ENCODE assay signal across 8 mouse cellular contexts in the genomic region with DNA sequence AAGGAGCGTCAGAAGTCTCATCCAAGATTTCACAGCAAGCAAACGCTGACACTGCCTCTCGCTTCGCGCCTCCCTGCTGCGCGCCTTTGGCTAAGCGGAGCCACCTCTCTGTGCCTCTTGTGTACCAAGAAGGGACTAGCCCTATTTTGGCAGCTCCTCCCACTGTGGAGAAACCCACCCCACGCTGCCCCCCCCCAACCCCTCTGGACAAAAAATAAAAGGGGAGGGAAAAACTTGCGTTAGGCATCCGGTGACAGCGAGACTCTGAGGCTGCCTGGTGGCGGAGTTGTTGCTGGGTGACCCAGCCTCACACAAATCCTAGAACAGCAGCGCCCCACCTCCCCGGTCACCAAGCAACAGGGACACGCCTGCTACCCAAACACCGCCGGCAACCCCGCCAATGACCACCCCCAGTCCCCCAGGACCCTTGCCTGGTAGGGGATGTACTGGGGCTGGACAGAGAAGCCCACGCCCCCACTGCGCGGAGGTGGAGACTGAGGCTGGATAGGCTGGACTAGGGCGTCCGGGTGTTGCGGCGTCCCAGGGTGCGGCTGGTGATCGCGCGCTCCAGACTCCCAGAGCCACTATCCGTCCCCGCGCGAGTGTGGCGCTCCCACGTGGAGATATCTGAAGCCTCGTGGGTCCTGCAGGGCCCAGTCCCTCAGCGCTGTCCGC. TPM values are rescaled to one million over a fixed set of nuclear protein-coding genes. Genes with fewer than 3 reads are reported as not detected.
DNase-seq lines count a peak whose midpoint lies in the region; ATAC-seq and TF ChIP-seq lines count a peak whose summit lies in the region.

No protein-coding gene starts in this region.

- H3K27me3 ChIP-seq in forebrain, embryonic 16.5 days (replicated peaks; ENCODE audit: control insufficient read depth, insufficient read depth, low read length) = no peaks in the 10 kb centered on the region
- H3K27me3 ChIP-seq in hindbrain, embryonic 10.5 days (ENCODE audit: insufficient read depth, poor library complexity, severe bottlenecking) = no peaks in the 10 kb centered on the region
- no peaks in the 10 kb centered on the region for H3K27me3 ChIP-seq in liver, adult 2 months (ENCODE audit: control insufficient read depth, insufficient read depth, low read length)
- no peaks in the 10 kb centered on the region for H3K27me3 ChIP-seq in midbrain, embryonic 15.5 days (replicated peaks)
- no peaks in the 10 kb centered on the region for H3K27me3 ChIP-seq in stomach, embryonic 15.5 days (replicated peaks)

- peak overlapping the region; percentile 67 for H3K9ac ChIP-seq in forebrain, embryonic 16.5 days (replicated peaks; ENCODE audit: low read depth, low read length)
- peak overlapping the region; percentile 18 for H3K9ac ChIP-seq in liver, adult 2 months (ENCODE audit: low read depth, low read length)
- H3K9ac ChIP-seq in midbrain, embryonic 15.5 days = peak overlapping the region; percentile 40
- no peak overlapping the region for H3K9ac ChIP-seq in stomach, embryonic 15.5 days

- peak overlapping the region; percentile 77 for H3K27ac ChIP-seq in forebrain, embryonic 16.5 days (ENCODE audit: low read length)
- H3K27ac ChIP-seq in hindbrain, embryonic 10.5 days = peak overlapping the region; percentile 88
- H3K27ac ChIP-seq in liver, adult 2 months (replicated peaks; ENCODE audit: insufficient read depth, low read depth, low read length) = no peak overlapping the region
- H3K27ac ChIP-seq in midbrain, embryonic 15.5 days = peak overlapping the region; percentile 71
- H3K27ac ChIP-seq in stomach, embryonic 15.5 days = peak overlapping the region; percentile 63

- TF ChIP-seq CTCF in liver, adult 2 months (IDR thresholded peaks at IDR 0.05; ENCODE audit: low read depth, low read length) = no peak

- TF ChIP-seq POLR2A in liver, adult 2 months (IDR thresholded peaks at IDR 0.05; ENCODE audit: extremely low read depth, insufficient read depth, low read length) = no peak

- H3K4me3 ChIP-seq in forebrain, embryonic 16.5 days (replicated peaks; ENCODE audit: low read length) = peak overlapping the region; percentile 71
- peak overlapping the region; percentile 67 for H3K4me3 ChIP-seq in hindbrain, embryonic 10.5 days
- peak overlapping the region; percentile 68 for H3K4me3 ChIP-seq in liver, adult 2 months (ENCODE audit: insufficient read depth, low read depth, low read length)
- peak overlapping the region; percentile 57 for H3K4me3 ChIP-seq in midbrain, embryonic 15.5 days
- H3K4me3 ChIP-seq in stomach, embryonic 15.5 days (replicated peaks) = peak overlapping the region; percentile 61

- no peaks in the 10 kb centered on the region for H3K36me3 ChIP-seq in forebrain, embryonic 16.5 days (ENCODE audit: control insufficient read depth, insufficient read depth)
- peaks cover 3% of the 10 kb centered on the region for H3K36me3 ChIP-seq in hindbrain, embryonic 10.5 days
- H3K36me3 ChIP-seq in liver, adult 2 months (ENCODE audit: control insufficient read depth, insufficient read depth, low read length) = no peaks in the 10 kb centered on the region
- H3K36me3 ChIP-seq in midbrain, embryonic 15.5 days (replicated peaks) = no peaks in the 10 kb centered on the region
- H3K36me3 ChIP-seq in stomach, embryonic 15.5 days = no peaks in the 10 kb centered on the region

- peak; percentile 62 for ATAC-seq in forebrain, embryonic 16.5 days
- peak; percentile 79 for ATAC-seq in midbrain, embryonic 15.5 days (replicated peaks)
- ATAC-seq in stomach, embryonic 15.5 days (ENCODE audit: insufficient read depth, low FRiP score, low read depth) = peak; percentile 77

- H3K79me2 ChIP-seq in liver, adult 2 months (ENCODE audit: control insufficient read depth, insufficient read depth, low read length) = no peaks in the 10 kb centered on the region

- DNase-seq in layer of hippocampus, adult 8-10 months (ENCODE audit: low spot score in 2 of 2) = peak; percentile 18 to 20
- no peak for DNase-seq in layer of hippocampus, adult 9-11 months
- peak; percentile 52 for DNase-seq in c-Kit-positive CD71-positive TER-119-positive erythroid progenitor cells, embryonic 14.5 days (ENCODE audit: low spot score)
- peak; percentile 84 for DNase-seq in hindbrain, embryonic 10.5 days (ENCODE audit: low spot score)
- DNase-seq in liver, adult 2 months (ENCODE audit: extremely low read depth, low read depth, low spot score) = no peak

- no peaks in the 10 kb centered on the region for H3K9me3 ChIP-seq in forebrain, embryonic 16.5 days (ENCODE audit: control insufficient read depth, low read length)
- no peaks in the 10 kb centered on the region for H3K9me3 ChIP-seq in hindbrain, embryonic 10.5 days
- no peaks in the 10 kb centered on the region for H3K9me3 ChIP-seq in midbrain, embryonic 15.5 days
- no peaks in the 10 kb centered on the region for H3K9me3 ChIP-seq in stomach, embryonic 15.5 days

- H3K4me2 ChIP-seq in forebrain, embryonic 16.5 days (ENCODE audit: low read length) = peak overlapping the region; percentile 89
- peak overlapping the region; percentile 100 for H3K4me2 ChIP-seq in midbrain, embryonic 15.5 days
- peak overlapping the region; percentile 99 for H3K4me2 ChIP-seq in stomach, embryonic 15.5 days

- under 1% methylated on average over 39 of the region's 39 CpGs for WGBS in forebrain, embryonic 16.5 days
- WGBS in hindbrain, embryonic 10.5 days = under 1% methylated on average over 39 of the region's 39 CpGs
- 2% methylated on average over 39 of the region's 39 CpGs for WGBS in liver, adult 2 months
- under 1% methylated on average over 35 of the region's 39 CpGs for WGBS in midbrain, embryonic 15.5 days
- WGBS in stomach, embryonic 15.5 days = under 1% methylated on average over 39 of the region's 39 CpGs

- H3K4me1 ChIP-seq in forebrain, embryonic 16.5 days (replicated peaks; ENCODE audit: control insufficient read depth, insufficient read depth, low read length) = peaks cover 49% of the 10 kb centered on the region
- H3K4me1 ChIP-seq in hindbrain, embryonic 10.5 days (replicated peaks) = peaks cover 45% of the 10 kb centered on the region
- H3K4me1 ChIP-seq in liver, adult 2 months (ENCODE audit: control insufficient read depth, insufficient read depth, low read length) = no peaks in the 10 kb centered on the region
- H3K4me1 ChIP-seq in midbrain, embryonic 15.5 days = peaks cover 33% of the 10 kb centered on the region
- H3K4me1 ChIP-seq in stomach, embryonic 15.5 days = peaks cover 24% of the 10 kb centered on the region

RNA-seq across cellular contexts. Expression of a gene that starts 6.9 kb away (rescaled TPM):
- 1 to 10 TPM; 3.0 to 7.6 (median 5.2) TPM for total RNA-seq in layer of hippocampus, adult 8-10 months (2022)
- polyA plus RNA-seq in forebrain, embryonic 16.5 days (2015; fragmentation: Nextera tagmentation; extraction: Ambion mirVana) = 10.6 and 11.2 TPM in 2 replicates
- 10.8 and 13.0 TPM in 2 replicates for polyA plus RNA-seq in hindbrain, embryonic 10.5 days (2016; fragmentation: Nextera tagmentation; extraction: Ambion mirVana)
- 1.0 and 1.4 TPM in 2 replicates for total RNA-seq in liver, adult 2 months (2014; rRNA removed)
- polyA plus RNA-seq in liver, adult 2 months (2012; rRNA removed) = 1.1 and 1.6 TPM in 2 replicates
- polyA plus RNA-seq in midbrain, embryonic 15.5 days (2015; fragmentation: Nextera tagmentation; extraction: Ambion mirVana) = 7.0 and 7.7 TPM in 2 replicates
- polyA plus RNA-seq in stomach, embryonic 15.5 days (2015; fragmentation: Nextera tagmentation; extraction: Ambion mirVana) = 6.7 and 7.0 TPM in 2 replicates

RNA-seq across cellular contexts. Expression of a gene that starts 47.8 kb away (rescaled TPM):
- total RNA-seq in layer of hippocampus, adult 8-10 months (2022) = not detected
- polyA plus RNA-seq in forebrain, embryonic 16.5 days (2015; fragmentation: Nextera tagmentation; extraction: Ambion mirVana) = not detected in 2 replicates
- not detected in 2 replicates for polyA plus RNA-seq in hindbrain, embryonic 10.5 days (2016; fragmentation: Nextera tagmentation; extraction: Ambion mirVana)
- total RNA-seq in liver, adult 2 months (2014; rRNA removed) = 27.0 and 55.0 TPM in 2 replicates
- 66.8 and 86.8 TPM in 2 replicates for polyA plus RNA-seq in liver, adult 2 months (2012; rRNA removed)
- not detected in 2 replicates for polyA plus RNA-seq in midbrain, embryonic 15.5 days (2015; fragmentation: Nextera tagmentation; extraction: Ambion mirVana)
- polyA plus RNA-seq in stomach, embryonic 15.5 days (2015; fragmentation: Nextera tagmentation; extraction: Ambion mirVana) = not detected in 2 replicates

RNA-seq across cellular contexts. Expression of a gene that starts 54.1 kb away (rescaled TPM):
- total RNA-seq in layer of hippocampus, adult 8-10 months (2022) = not detected
- not detected in 2 replicates for polyA plus RNA-seq in forebrain, embryonic 16.5 days (2015; fragmentation: Nextera tagmentation; extraction: Ambion mirVana)
- polyA plus RNA-seq in hindbrain, embryonic 10.5 days (2016; fragmentation: Nextera tagmentation; extraction: Ambion mirVana) = not detected in 2 replicates
- total RNA-seq in liver, adult 2 months (2014; rRNA removed) = 1.1 and 14.1 TPM in 2 replicates
- 7.3 and 11.4 TPM in 2 replicates for polyA plus RNA-seq in liver, adult 2 months (2012; rRNA removed)
- not detected in 2 replicates for polyA plus RNA-seq in midbrain, embryonic 15.5 days (2015; fragmentation: Nextera tagmentation; extraction: Ambion mirVana)
- not detected in 2 replicates for polyA plus RNA-seq in stomach, embryonic 15.5 days (2015; fragmentation: Nextera tagmentation; extraction: Ambion mirVana)

Comparison
In these comparisons a context has a peak if more than half of its experiments do, and no peak if none do; other contexts are left out.
1. DNase-seq: peak in layer of hippocampus, adult 8-10 months (2 of 2), c-Kit-positive CD71-positive TER-119-positive erythroid progenitor cells, embryonic 14.5 days (single experiment) and hindbrain, embryonic 10.5 days (single experiment); none in layer of hippocampus, adult 9-11 months (single experiment) and liver, adult 2 months (single experiment).
2. RNA of a gene that starts 47.8 kb away (polyA plus RNA-seq): 66.8 to 86.8 TPM in liver, adult 2 months; not detected in forebrain, embryonic 16.5 days, not detected in hindbrain, embryonic 10.5 days, not detected in midbrain, embryonic 15.5 days and not detected in stomach, embryonic 15.5 days; every median in the first group is over 10 times any median in the second.
3. Peak in every context shown above with its lines, with median percentiles within 50 percentile points of each other: ATAC-seq, H3K4me2 ChIP-seq and H3K4me3 ChIP-seq.